Mouse (Mus musculus): ENCODE data around the gene Ralgds.

- TF ChIP-seq POLR2A (IDR thresholded peaks at IDR 0.05; ENCODE audit: borderline replicate concordance, control insufficient read depth, low read depth, low read length): no peak
- no peak for TF ChIP-seq CTCF (IDR thresholded peaks at IDR 0.05; ENCODE audit: control insufficient read depth, insufficient read depth, low read length)
Observed at GRCm38 (mm10) chr2:28598692-28599568, 86.0 kb downstream of the Ralgds start.

All from bone marrow, adult 2 months (tissue).